Mouse (Mus musculus) layer of hippocampus, adult 2 months (tissue): Measurements from ENCODE around the gene Tas2r107. TPM values are rescaled to one million over a fixed set of nuclear protein-coding genes. Genes with fewer than 3 reads are reported as not detected.
"Not testable (repeated sequence)": the region's sequence is repeated elsewhere in the genome, so short reads cannot be mapped to it uniquely, and the experiment has no call there.

Experiments
- DNase-seq, 2 experiments: peaks; one replicate each; pipeline ENCODE4 v3.0.0; 2022; ENCODE audit warnings: low spot score in 2 of 2
- H3K27ac ChIP-seq: fragments of 200-600 bp; 2 replicates; pipeline ENCODE4 v1.8.1; 2022
- H3K4me3 ChIP-seq: fragments of 200-600 bp; 2 replicates; pipeline ENCODE4 v1.8.1; 2022; ENCODE audit warnings: mild to moderate bottlenecking
- CTCF ChIP-seq: fragments of 200-600 bp; conservative IDR thresholded peaks from 2 replicates; pipeline ENCODE4 v1.8.1; 2022; ENCODE audit warnings: antibody characterized with exemption, mild to moderate bottlenecking, moderate library complexity
- long read RNA-seq, 2 experiments: library from polyadenylated mRNA; stranded (forward); transcript quantifications; one replicate each; pipeline ENCODE4 v2.0.0; 2021; ENCODE audit warnings: borderline mapping rate in 2 of 2
- total RNA-seq, 2 experiments: library from RNA; stranded (reverse); gene quantifications; 2 replicates each; pipeline ENCODE4 v1.2.3; 2021

Gene Tas2r107
- total RNA-seq, result not detected
- long read RNA-seq, experiment 1, result 0 reads
- long read RNA-seq, experiment 2, result 0 reads

GRCm38 (mm10) chr6:131660049-131660448 is at the start of gene Tas2r107:
Gene Tas2r107, minus strand, starts transcription at chr6:131660149.
- TF ChIP-seq CTCF, result no peak
- no peak within 1 kb of the TSS for H3K27ac ChIP-seq
- no peak for DNase-seq

GRCm38 (mm10) chr6:131689963-131690362 is 30.0 kb upstream of the Tas2r107 start, which contains the start of gene Tas2r114:
Gene Tas2r114, minus strand, starts transcription at chr6:131690063.
- Histone ChIP-seq H3K4me3 (no peak within 1 kb of the TSS), H3K27ac (no peak within 1 kb of the TSS)
- TF ChIP-seq CTCF, result no peak
- DNase-seq, result no peak

More at GRCm38 (mm10) chr6:131660049-131660448, at the start of gene Tas2r107:
- H3K4me3 ChIP-seq, result no peak within 1 kb of the TSS

- no peak for TF ChIP-seq CTCF
- Histone ChIP-seq H3K27ac (no peak within 1 kb of the TSS), H3K4me3 (no peak within 1 kb of the TSS)
- no peak for DNase-seq
Measured at GRCm38 (mm10) chr6:131687395-131687794, 27.4 kb upstream of the Tas2r107 start, which contains the start of gene Tas2r105. Gene Tas2r105, minus strand, starts transcription at chr6:131687495.

GRCm38 (mm10) chr6:131685644-131686043 is 25.7 kb upstream of the Tas2r107 start, which contains the start of gene Tas2r104:
Gene Tas2r104, minus strand, starts transcription at chr6:131685744.
- no peak within 1 kb of the TSS for H3K27ac ChIP-seq
- no peak for DNase-seq
- no peak for TF ChIP-seq CTCF
- no peak within 1 kb of the TSS for H3K4me3 ChIP-seq

GRCm38 (mm10) chr6:131678786-131679185 is 18.8 kb upstream of the Tas2r107 start, which contains the start of gene Tas2r106:
Gene Tas2r106, minus strand, starts transcription at chr6:131678886.
- TF ChIP-seq CTCF, result no peak
- Histone ChIP-seq H3K27ac (no peak within 1 kb of the TSS), H3K4me3 (no peak within 1 kb of the TSS)
- DNase-seq, result no peak

GRCm38 (mm10) chr6:131630812-131631211 is 29.1 kb downstream of the Tas2r107 start, which contains the start of gene Tas2r130:
Gene Tas2r130, minus strand, starts transcription at chr6:131630912.
- no peak within 1 kb of the TSS for H3K27ac ChIP-seq
- DNase-seq, result no peak
- no peak for TF ChIP-seq CTCF
- no peak within 1 kb of the TSS for H3K4me3 ChIP-seq

- H3K27ac ChIP-seq, H3K4me3 ChIP-seq, DNase-seq: not testable (repeated sequence)
Measured at GRCm38 (mm10) chr6:131609956-131610355, 50.0 kb downstream of the Tas2r107 start.

Other genes with a start within 250 kb of the Tas2r107 start
- gene 5430401F13Rik, start 173.7 kb downstream of the Tas2r107 start, total RNA-seq, result not detected
- not detected for gene Gm6619, start 173.7 kb downstream of the Tas2r107 start, total RNA-seq
- gene Tas2r130, start 29.2 kb downstream of the Tas2r107 start, total RNA-seq, result not detected
- gene Tas2r106, start 18.7 kb upstream of the Tas2r107 start, total RNA-seq, result not detected
- gene Tas2r104, start 25.6 kb upstream of the Tas2r107 start, total RNA-seq, result not detected
- gene Tas2r105, start 27.3 kb upstream of the Tas2r107 start, total RNA-seq, result not detected
- not detected for gene Tas2r114, start 29.9 kb upstream of the Tas2r107 start, total RNA-seq